Mouse (Mus musculus): ENCODE measurements around the gene Gins2. TPM values are rescaled to one million over a fixed set of nuclear protein-coding genes. Genes with fewer than 3 reads are reported as not detected.
A peak's percentile ranks its signal among the peaks of the same experiment; 100 is the strongest.

Gene Gins2
- polyA plus RNA-seq, 1 experiment from 2014 or later: 101 TPM

GRCm38 (mm10) chr8:120572534-120572933 is 16.6 kb downstream of the Gins2 start:
- WGBS: 87% methylated on average over 21 of the region's 21 CpGs
- peaks cover 4% of the 10 kb centered on the region for H3K4me1 ChIP-seq (ENCODE audit: control insufficient read depth, insufficient read depth, low read length)
- ATAC-seq (ENCODE audit: insufficient read depth, low FRiP score, low TSS enrichment): no peak
- H3K27ac ChIP-seq (ENCODE audit: low read depth, low read length): no peak overlapping the region
- H3K36me3 ChIP-seq (ENCODE audit: control insufficient read depth, insufficient read depth, low read length): peaks cover 56% of the 10 kb centered on the region
- no peaks in the 10 kb centered on the region for H3K27me3 ChIP-seq (ENCODE audit: control insufficient read depth, insufficient read depth, low read length)
- no peaks in the 10 kb centered on the region for H3K9me3 ChIP-seq (ENCODE audit: control insufficient read depth, low read length)
- no peak overlapping the region for H3K9ac ChIP-seq (ENCODE audit: low read length)
- H3K4me3 ChIP-seq (ENCODE audit: low read depth, low read length): no peak overlapping the region
- no peak for DNase-seq (ENCODE audit: low spot score)
- no peak overlapping the region for H3K4me2 ChIP-seq (ENCODE audit: low read depth)

DNA sequence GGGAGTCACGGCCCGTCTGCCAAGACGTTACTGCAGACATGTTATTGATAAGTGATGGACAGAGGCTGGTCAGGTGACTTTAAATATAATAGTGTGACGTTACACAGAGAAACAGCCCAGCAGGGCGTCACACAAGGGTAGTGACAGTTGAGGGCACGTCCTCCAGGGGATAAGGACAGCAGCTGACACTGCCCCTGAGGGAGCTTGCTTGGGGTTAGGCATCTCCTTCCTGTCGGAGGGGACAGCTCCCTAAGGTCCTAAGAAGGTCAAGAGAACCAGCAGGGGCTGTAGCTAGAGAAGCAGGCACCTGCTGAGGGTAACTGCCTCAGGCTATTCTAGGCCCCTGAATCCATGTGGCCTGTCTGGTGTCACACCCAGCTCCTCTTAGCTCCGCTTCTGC is 17.5 kb downstream of the Gins2 start:
- no peaks in the 10 kb centered on the region for H3K27me3 ChIP-seq (ENCODE audit: control insufficient read depth, insufficient read depth, low read length)
- ATAC-seq (ENCODE audit: insufficient read depth, low FRiP score, low TSS enrichment) (no peak), DNase-seq (ENCODE audit: low spot score) (peak; percentile 9)
- no peak overlapping the region for H3K9ac ChIP-seq (ENCODE audit: low read length)
- no peak overlapping the region for H3K4me3 ChIP-seq (ENCODE audit: low read depth, low read length)
- 82% methylated on average over 8 of the region's 8 CpGs for WGBS
- peaks cover 56% of the 10 kb centered on the region for H3K36me3 ChIP-seq (ENCODE audit: control insufficient read depth, insufficient read depth, low read length)
- H3K4me1 ChIP-seq (ENCODE audit: control insufficient read depth, insufficient read depth, low read length): peaks cover 4% of the 10 kb centered on the region
- no peak overlapping the region for H3K27ac ChIP-seq (ENCODE audit: low read depth, low read length)
- no peaks in the 10 kb centered on the region for H3K9me3 ChIP-seq (ENCODE audit: control insufficient read depth, low read length)
- H3K4me2 ChIP-seq (ENCODE audit: low read depth): no peak overlapping the region

DNA sequence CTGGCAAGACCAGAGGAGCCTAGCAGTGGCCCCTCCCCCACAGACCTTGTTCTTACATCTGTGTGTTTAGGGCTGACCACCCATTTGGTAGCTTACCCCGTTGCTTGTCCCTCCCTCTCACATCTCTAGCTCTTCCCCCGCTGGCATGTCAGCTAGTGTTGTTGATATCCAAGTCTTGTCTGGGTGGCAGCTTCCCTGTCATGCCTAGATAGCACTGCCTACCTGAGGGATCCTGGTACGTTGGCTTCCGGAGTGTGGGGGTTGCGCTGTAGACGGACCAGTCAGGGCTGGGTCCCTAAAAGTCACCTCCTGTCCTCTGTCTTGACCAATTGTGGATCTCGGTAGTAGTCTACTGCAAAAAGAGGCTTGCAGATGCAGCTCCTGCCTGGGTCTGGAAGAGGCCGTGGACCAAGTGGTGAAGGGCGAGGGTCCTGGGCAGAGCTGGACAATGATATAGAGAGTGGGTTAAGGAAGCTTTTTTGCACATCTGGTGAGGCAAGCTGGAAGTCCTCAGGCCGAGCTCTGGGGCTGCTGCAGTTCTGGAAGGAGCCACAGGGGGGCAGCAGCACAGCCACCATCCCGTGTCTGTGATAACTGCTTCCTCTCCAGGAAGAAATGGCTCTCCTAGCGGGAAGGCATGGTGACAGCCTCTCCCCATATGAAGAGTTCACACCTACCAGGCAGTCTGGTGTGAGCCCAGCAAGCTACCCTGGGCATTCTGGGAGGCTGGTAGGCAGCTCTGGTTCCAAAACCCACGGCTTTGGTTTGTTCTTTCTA is 19.0 kb downstream of the Gins2 start:
- 62% methylated on average over 13 of the region's 13 CpGs for WGBS
- DNase-seq (ENCODE audit: low spot score) (peak; percentile 87), ATAC-seq (ENCODE audit: insufficient read depth, low FRiP score, low TSS enrichment) (no peak)
- H3K27ac ChIP-seq (ENCODE audit: low read depth, low read length): no peak overlapping the region
- no peak overlapping the region for H3K4me3 ChIP-seq (ENCODE audit: low read depth, low read length)
- H3K9me3 ChIP-seq (ENCODE audit: control insufficient read depth, low read length): no peaks in the 10 kb centered on the region
- peaks cover 56% of the 10 kb centered on the region for H3K36me3 ChIP-seq (ENCODE audit: control insufficient read depth, insufficient read depth, low read length)
- H3K27me3 ChIP-seq (ENCODE audit: control insufficient read depth, insufficient read depth, low read length): no peaks in the 10 kb centered on the region
- H3K9ac ChIP-seq (ENCODE audit: low read length): no peak overlapping the region
- no peak overlapping the region for H3K4me2 ChIP-seq (ENCODE audit: low read depth)
- H3K4me1 ChIP-seq (ENCODE audit: control insufficient read depth, insufficient read depth, low read length): peaks cover 15% of the 10 kb centered on the region

DNA sequence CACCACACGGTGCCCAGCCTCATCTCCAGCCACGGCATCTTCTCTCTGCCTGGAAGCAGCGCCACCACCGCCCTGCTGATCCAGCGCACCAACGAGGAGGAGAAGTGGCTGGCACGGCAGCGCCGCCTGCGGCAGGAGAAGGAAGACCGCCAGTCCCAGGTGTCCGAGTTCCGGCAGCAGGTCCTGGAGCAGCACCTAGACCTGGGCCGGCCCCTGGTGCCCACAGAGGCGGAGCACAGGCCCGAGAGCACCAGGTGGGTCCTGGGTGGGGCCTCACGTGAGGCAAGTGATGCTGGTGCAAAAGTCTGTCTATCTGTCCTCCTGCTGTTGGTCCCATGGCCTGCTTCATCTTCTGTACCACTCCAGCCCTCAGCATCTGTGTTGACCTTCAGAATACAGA is 20.0 kb downstream of the Gins2 start:
- H3K4me1 ChIP-seq (ENCODE audit: control insufficient read depth, insufficient read depth, low read length): peaks cover 25% of the 10 kb centered on the region
- H3K36me3 ChIP-seq (ENCODE audit: control insufficient read depth, insufficient read depth, low read length): peaks cover 50% of the 10 kb centered on the region
- H3K9ac ChIP-seq (ENCODE audit: low read length): no peak overlapping the region
- ATAC-seq (ENCODE audit: insufficient read depth, low FRiP score, low TSS enrichment) (no peak), DNase-seq (ENCODE audit: low spot score) (no peak)
- H3K9me3 ChIP-seq (ENCODE audit: control insufficient read depth, low read length): no peaks in the 10 kb centered on the region
- H3K27me3 ChIP-seq (ENCODE audit: control insufficient read depth, insufficient read depth, low read length): no peaks in the 10 kb centered on the region
- H3K4me3 ChIP-seq (ENCODE audit: low read depth, low read length): no peak overlapping the region
- WGBS: 96% methylated on average over 17 of the region's 17 CpGs
- H3K4me2 ChIP-seq (ENCODE audit: low read depth): no peak overlapping the region
- H3K27ac ChIP-seq (ENCODE audit: low read depth, low read length): no peak overlapping the region

DNA sequence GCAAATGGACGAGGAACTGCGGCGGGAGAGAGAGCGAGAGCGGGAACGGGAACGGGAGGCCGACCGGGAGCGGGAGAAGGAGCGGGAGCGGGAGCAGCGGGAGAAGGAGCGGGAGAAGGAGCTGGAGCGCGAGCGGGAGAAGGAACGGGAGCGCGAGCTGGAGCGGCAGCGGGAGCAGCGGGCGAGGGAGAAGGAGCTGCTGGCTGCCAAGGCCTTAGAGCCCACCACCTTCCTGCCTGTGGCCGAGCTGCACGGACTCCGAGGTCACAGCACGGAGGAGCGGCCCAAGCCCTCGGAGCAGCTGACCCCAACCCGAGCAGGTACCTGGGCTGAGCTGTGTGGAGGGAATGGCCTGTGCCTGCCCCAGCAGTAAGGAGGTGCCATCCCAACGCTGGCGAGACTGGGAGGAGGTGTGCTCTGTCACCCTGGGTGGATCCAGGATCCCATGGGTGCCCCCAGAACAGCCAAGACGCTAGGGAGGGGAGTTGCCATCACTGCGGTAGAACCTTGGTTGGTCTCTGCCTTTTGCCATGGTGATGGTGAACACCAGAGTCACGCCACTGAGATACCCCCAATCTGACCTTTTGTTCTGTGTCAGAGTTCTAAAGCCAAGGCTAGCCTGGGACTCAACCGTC is 20.8 kb downstream of the Gins2 start:
- Histone ChIP-seq H3K27me3 (ENCODE audit: control insufficient read depth, insufficient read depth, low read length) (no peaks in the 10 kb centered on the region), H3K9ac (ENCODE audit: low read length) (no peak overlapping the region), H3K4me1 (ENCODE audit: control insufficient read depth, insufficient read depth, low read length) (peaks cover 33% of the 10 kb centered on the region), H3K27ac (ENCODE audit: low read depth, low read length) (no peak overlapping the region), H3K4me3 (ENCODE audit: low read depth, low read length) (no peak overlapping the region), H3K4me2 (ENCODE audit: low read depth) (no peak overlapping the region), H3K36me3 (ENCODE audit: control insufficient read depth, insufficient read depth, low read length) (peaks cover 46% of the 10 kb centered on the region), H3K9me3 (ENCODE audit: control insufficient read depth, low read length) (no peaks in the 10 kb centered on the region)
- 95% methylated on average over 35 of the region's 37 CpGs for WGBS
- ATAC-seq (ENCODE audit: insufficient read depth, low FRiP score, low TSS enrichment) (no peak), DNase-seq (ENCODE audit: low spot score) (peak; percentile 12)

GRCm38 (mm10) chr8:120567731-120568130 is 21.4 kb downstream of the Gins2 start:
- Histone ChIP-seq H3K36me3 (ENCODE audit: control insufficient read depth, insufficient read depth, low read length) (peaks cover 44% of the 10 kb centered on the region), H3K9ac (ENCODE audit: low read length) (no peak overlapping the region), H3K9me3 (ENCODE audit: control insufficient read depth, low read length) (no peaks in the 10 kb centered on the region), H3K4me3 (ENCODE audit: low read depth, low read length) (no peak overlapping the region), H3K27me3 (ENCODE audit: control insufficient read depth, insufficient read depth, low read length) (no peaks in the 10 kb centered on the region), H3K27ac (ENCODE audit: low read depth, low read length) (no peak overlapping the region), H3K4me2 (ENCODE audit: low read depth) (no peak overlapping the region), H3K4me1 (ENCODE audit: control insufficient read depth, insufficient read depth, low read length) (peaks cover 38% of the 10 kb centered on the region)
- no peak for ATAC-seq (ENCODE audit: insufficient read depth, low FRiP score, low TSS enrichment)
- WGBS: 96% methylated on average over 17 of the region's 17 CpGs
- peak; percentile 9 for DNase-seq (ENCODE audit: low spot score)

DNA sequence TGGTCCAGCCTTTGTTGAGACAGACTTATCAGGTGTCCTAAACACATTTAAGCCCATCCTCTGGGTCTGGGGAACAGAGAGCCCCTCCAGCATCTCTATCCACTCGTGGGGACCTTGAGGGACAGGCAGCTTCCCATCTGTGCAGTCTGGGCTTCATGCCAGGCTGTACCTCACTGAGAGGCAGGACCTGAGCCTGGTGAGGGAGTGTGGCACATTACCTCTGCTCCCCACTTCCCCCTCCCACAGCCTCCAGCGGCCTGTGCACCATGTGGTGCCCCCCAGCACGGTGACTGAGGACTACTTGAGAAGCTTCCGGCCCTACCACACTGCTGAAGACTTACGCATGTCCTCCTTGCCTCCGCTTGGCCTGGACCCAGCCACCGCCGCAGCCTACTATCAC is 22.4 kb downstream of the Gins2 start:
- 95% methylated on average over 8 of the region's 8 CpGs for WGBS

DNA sequence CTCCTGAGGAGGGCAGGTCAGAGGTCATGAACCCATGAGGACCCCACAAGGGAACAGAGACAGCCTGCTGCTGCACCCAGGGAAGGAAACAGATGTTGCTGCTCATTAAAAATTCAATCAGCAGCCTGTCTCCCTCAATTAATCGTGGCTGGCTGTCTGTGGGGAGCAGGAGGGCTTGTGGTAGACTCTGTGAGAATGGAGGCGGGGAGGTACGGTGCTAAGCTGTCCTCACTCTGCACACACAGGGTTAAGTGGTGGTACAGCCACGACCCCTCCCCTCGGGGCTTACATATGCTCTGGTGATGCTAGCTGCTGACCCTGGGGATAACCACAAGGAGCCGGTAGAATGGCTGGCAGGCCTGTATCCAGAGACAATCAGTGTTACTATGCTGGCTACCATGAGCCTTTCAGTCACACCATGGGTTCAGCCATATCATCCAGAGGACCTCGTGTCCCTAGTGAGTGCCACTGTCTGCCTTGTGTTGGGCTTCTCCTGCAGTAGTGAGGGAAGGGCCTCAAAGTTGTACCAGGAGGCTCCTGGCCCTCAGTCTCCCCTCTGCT is 23.9 kb downstream of the Gins2 start:
- Histone ChIP-seq H3K36me3 (ENCODE audit: control insufficient read depth, insufficient read depth, low read length) (peaks cover 32% of the 10 kb centered on the region), H3K4me3 (ENCODE audit: low read depth, low read length) (no peak overlapping the region), H3K9me3 (ENCODE audit: control insufficient read depth, low read length) (no peaks in the 10 kb centered on the region), H3K27me3 (ENCODE audit: control insufficient read depth, insufficient read depth, low read length) (no peaks in the 10 kb centered on the region), H3K27ac (ENCODE audit: low read depth, low read length) (peak overlapping the region; percentile 67), H3K4me2 (ENCODE audit: low read depth) (no peak overlapping the region), H3K9ac (ENCODE audit: low read length) (no peak overlapping the region), H3K4me1 (ENCODE audit: control insufficient read depth, insufficient read depth, low read length) (peaks cover 57% of the 10 kb centered on the region)
- WGBS: 18% methylated on average over 7 of the region's 7 CpGs
- DNase-seq (ENCODE audit: low spot score): peak; percentile 62
- peak; percentile 54 for ATAC-seq (ENCODE audit: insufficient read depth, low FRiP score, low TSS enrichment)

More for the DNA sequence above, 22.4 kb downstream of the Gins2 start:
- Histone ChIP-seq H3K4me1 (ENCODE audit: control insufficient read depth, insufficient read depth, low read length) (peaks cover 49% of the 10 kb centered on the region), H3K9ac (ENCODE audit: low read length) (no peak overlapping the region), H3K27me3 (ENCODE audit: control insufficient read depth, insufficient read depth, low read length) (no peaks in the 10 kb centered on the region), H3K4me3 (ENCODE audit: low read depth, low read length) (no peak overlapping the region), H3K27ac (ENCODE audit: low read depth, low read length) (no peak overlapping the region), H3K36me3 (ENCODE audit: control insufficient read depth, insufficient read depth, low read length) (peaks cover 37% of the 10 kb centered on the region), H3K4me2 (ENCODE audit: low read depth) (no peak overlapping the region), H3K9me3 (ENCODE audit: control insufficient read depth, low read length) (no peaks in the 10 kb centered on the region)
- ATAC-seq (ENCODE audit: insufficient read depth, low FRiP score, low TSS enrichment): no peak
- DNase-seq (ENCODE audit: low spot score): no peak

Data from neural tube, embryonic 11.5 days (tissue).